Mouse (Mus musculus) ovary, postnatal 10 days (tissue): Measurements from ENCODE around the gene Iqch.

Experiments
- DNase-seq: peaks from one replicate; pipeline ENCODE4 v3.0.0; 2022; ENCODE audit warnings: low spot score

Iqch gene

DNA sequence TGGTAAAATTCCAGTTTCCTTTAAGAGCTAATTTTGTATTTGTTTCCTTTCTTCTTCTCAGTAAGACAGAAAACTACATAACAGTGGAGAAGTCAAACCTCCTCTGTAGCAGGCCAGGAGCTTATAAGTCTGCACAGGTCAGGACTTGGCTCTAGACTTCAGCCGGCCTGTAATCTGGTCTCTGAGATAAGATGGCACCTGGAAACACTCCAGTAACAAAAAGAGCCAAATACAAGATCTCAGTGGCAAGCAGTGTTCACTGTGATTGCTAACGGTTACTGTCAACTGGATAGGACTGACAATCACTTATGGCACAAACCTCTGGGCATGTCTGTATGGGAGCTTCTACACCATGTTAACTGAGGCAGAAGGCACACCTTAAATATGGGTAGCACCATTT is 229.0 kb downstream of the Iqch start:
- DNase-seq = no peak

DNA sequence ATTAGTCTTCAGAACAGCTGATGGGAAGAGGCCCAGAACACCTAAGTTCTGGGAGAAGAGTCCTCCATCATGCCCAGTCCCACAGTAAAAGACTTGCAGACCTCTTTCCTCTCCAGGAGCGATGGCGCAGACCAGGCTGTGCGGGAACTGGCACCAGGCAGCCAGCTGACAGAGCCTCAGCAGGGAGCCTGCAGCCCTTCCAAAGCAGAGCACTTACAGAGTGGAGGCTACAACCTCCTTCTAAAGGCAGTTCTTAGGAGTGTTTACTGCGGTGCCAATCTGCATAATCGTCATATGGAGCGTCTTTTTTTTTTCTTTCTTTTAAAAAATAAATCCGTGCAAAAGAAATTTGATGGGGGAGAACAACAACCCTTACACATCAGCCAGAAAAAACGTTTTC is 229.8 kb downstream of the Iqch start:
- DNase-seq = no peak
